Mouse (Mus musculus) limb, embryonic 15.5 days (tissue): ENCODE data around the gene Wfdc16. TPM values are rescaled to one million over a fixed set of nuclear protein-coding genes. Genes with fewer than 3 reads are reported as not detected.
"Not testable (repeated sequence)": the region's sequence is repeated elsewhere in the genome, so short reads cannot be mapped to it uniquely, and the experiment has no call there.

Experiments used
- ATAC-seq: fragments of 200-750 bp; cut with Nextera tagmentation; 2 replicates; pipeline ENCODE4 v1.8.0; 2017; ENCODE audit warnings: low read depth, moderate TSS enrichment; ENCODE audit not compliant: insufficient number of reproducible peaks, low FRiP score, low TSS enrichment
- H3K27ac ChIP-seq: fragments of 300-500 bp; sonication (generic); 2 replicates; pipeline ENCODE4 v1.5.1; 2015; ENCODE audit warnings: moderate library complexity, mild to moderate bottlenecking, inconsistent platforms
- H3K27me3 ChIP-seq: fragments of 300-500 bp; sonication (generic); 2 replicates; pipeline ENCODE4 v1.6.1; 2015; ENCODE audit warnings: inconsistent platforms
- H3K36me3 ChIP-seq: fragments of 300-500 bp; sonication (generic); 2 replicates; pipeline ENCODE4 v1.6.1; 2015; ENCODE audit warnings: inconsistent platforms
- H3K4me1 ChIP-seq: fragments of 300-500 bp; sonication (generic); 2 replicates; pipeline ENCODE4 v1.6.1; 2015; ENCODE audit warnings: inconsistent platforms
- H3K4me2 ChIP-seq: fragments of 300-500 bp; sonication (generic); 2 replicates; pipeline ENCODE4 v1.6.1; 2015; ENCODE audit warnings: mild to moderate bottlenecking, inconsistent platforms
- H3K4me3 ChIP-seq: fragments of 300-500 bp; sonication (generic); 2 replicates; pipeline ENCODE4 v1.5.1; 2015; ENCODE audit warnings: mild to moderate bottlenecking, inconsistent platforms
- H3K9ac ChIP-seq: fragments of 300-500 bp; sonication (generic); 2 replicates; pipeline ENCODE4 v1.6.1; 2015; ENCODE audit warnings: inconsistent platforms
- H3K9me3 ChIP-seq: fragments of 300-500 bp; sonication (generic); 2 replicates; pipeline ENCODE4 v1.6.1; 2016; ENCODE audit warnings: inconsistent platforms
- WGBS: fragments of 180-500 bp; shearing (Covaris S2); methylation state at CpG from one replicate; pipeline ENCODE4 v1.1.7; 2015; 5-methylcytosine and 5-hydroxymethylcytosine counted together
- polyA plus RNA-seq: library from polyadenylated mRNA; unstranded; fragments of >200 nt; fragmentation: Nextera tagmentation; extraction: Ambion mirVana; gene quantifications from 2 replicates; pipeline ENCODE4 v1.2.1, GENCODE M21; 2015

The Wfdc16 gene
- polyA plus RNA-seq, 1 experiment from 2014 or later: not detected

DNA sequence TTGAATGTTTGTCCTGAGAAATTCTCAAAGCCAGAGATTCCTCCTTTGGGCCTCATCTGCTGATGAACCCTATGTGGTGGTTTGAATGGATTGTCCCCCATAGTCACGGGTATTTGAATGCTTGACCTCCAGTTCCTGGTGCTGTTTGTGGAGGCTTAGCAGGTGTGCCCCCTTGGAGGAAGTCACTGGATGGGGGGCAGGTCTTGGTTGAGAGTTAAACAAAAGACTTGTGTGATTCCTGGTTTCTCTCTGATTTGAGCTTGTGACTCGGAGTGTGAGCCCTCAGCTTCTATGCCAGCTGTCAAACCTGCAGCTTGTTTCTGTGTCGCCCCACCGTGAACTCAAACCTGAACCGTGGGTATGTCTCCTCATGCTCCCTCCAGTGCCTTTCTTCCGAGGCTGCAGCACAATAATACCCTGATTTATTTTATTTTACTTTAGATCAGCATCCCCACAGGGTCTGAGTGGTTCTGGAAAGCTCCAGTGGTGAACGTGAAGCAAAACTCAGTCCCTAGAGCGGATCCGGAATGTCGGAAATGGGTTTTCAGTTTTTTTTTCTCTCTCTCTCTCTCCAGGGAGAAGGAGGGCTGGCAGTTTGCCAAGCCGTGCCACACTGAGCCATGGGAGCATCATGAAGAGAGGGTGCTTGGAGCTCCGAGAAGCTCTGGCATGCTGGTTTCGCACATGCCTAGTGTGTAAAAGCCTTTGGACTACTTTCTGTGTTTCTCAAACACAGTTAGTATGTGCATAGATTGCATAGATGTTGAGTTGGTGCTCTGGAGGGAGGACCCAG is 3.5 kb upstream of the Wfdc16 start:
- Histone ChIP-seq H3K27ac (no peak overlapping the region), H3K4me2 (no peak overlapping the region), H3K4me3 (no peak overlapping the region), H3K9me3 (no peaks in the 10 kb centered on the region), H3K4me1 (no peaks in the 10 kb centered on the region), H3K36me3 (no peaks in the 10 kb centered on the region), H3K9ac (no peak overlapping the region), H3K27me3 (no peaks in the 10 kb centered on the region)
- no peak for ATAC-seq
- WGBS: 79% methylated on average over 13 of the region's 13 CpGs

DNA sequence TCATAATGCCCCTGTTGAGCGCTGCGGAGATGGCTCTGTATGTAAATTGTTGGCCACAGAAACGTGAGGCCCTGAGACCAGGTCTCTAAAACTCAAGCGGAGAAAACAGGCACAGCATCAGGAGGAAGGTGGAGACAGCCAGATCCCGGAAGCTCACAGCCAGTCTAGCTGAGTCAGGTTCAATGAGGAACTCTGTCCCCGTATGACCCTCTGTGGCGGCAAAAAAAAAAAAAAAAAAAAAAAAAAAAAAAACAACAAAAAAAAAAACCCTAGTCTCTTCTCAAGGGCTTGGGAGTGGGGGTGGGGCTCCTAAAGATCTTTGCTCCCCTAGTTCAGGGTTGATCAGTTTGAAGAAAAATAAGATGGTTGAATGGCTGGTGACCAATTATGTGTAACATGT is 2.5 kb upstream of the Wfdc16 start:
- Histone ChIP-seq H3K9me3 (no peaks in the 10 kb centered on the region), H3K4me1 (no peaks in the 10 kb centered on the region), H3K4me3 (no peak overlapping the region), H3K4me2 (no peak overlapping the region), H3K27ac (no peak overlapping the region), H3K9ac (no peak overlapping the region), H3K36me3 (no peaks in the 10 kb centered on the region), H3K27me3 (no peaks in the 10 kb centered on the region)
- no peak for ATAC-seq
- 68% methylated on average over 7 of the region's 7 CpGs for WGBS

DNA sequence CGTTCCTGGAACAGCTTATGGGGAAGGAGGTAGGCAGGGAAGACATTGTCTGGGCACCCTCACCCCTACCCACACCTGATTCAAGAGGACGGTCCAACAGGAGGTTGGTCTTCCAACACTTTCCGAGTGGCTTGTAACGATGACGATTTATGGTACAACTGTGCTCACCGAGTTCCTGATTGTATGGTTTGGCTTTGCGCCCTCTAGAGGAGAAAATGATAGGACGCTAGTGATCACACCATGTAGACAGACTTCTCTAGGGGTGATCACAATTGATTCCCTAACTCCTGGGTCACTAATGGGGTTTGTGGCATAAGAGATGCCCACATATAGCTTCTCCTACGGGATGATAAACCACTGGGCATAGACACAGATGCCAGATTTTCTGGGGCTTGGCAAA is 3.3 kb downstream of the Wfdc16 start:
- H3K9me3 ChIP-seq: no peaks in the 10 kb centered on the region
- H3K4me2 ChIP-seq: no peak overlapping the region
- H3K9ac ChIP-seq: no peak overlapping the region
- WGBS: 79% methylated on average over 9 of the region's 9 CpGs
- ATAC-seq: no peak
- no peaks in the 10 kb centered on the region for H3K4me1 ChIP-seq
- H3K27ac ChIP-seq: no peak overlapping the region
- H3K4me3 ChIP-seq: no peak overlapping the region
- no peaks in the 10 kb centered on the region for H3K36me3 ChIP-seq
- H3K27me3 ChIP-seq: no peaks in the 10 kb centered on the region

DNA sequence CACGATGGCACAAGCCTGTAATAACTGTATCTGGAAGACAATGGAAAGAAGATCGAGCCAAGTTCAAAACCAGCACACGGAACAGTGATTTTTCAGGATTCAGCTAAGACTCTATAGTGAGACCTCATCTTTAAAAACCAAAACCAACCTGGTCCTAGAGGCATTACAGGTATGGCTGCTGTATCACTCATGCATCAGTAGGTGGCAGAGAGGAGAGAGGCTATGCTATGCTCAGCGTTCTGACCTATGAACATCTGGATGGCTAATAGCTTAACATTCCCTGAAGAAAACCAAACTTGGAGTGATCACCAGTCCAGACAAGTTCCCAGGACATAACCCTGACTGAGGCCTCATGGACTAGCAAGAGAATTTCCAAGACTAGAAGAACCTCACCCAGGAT is 16.8 kb downstream of the Wfdc16 start:
- Histone ChIP-seq H3K27me3 (no peaks in the 10 kb centered on the region), H3K4me3 (no peak overlapping the region), H3K9me3 (no peaks in the 10 kb centered on the region), H3K4me2 (no peak overlapping the region), H3K9ac (no peak overlapping the region), H3K4me1 (no peaks in the 10 kb centered on the region), H3K36me3 (no peaks in the 10 kb centered on the region), H3K27ac (no peak overlapping the region)
- WGBS: 78% methylated on average over 4 of the region's 4 CpGs
- no peak for ATAC-seq

DNA sequence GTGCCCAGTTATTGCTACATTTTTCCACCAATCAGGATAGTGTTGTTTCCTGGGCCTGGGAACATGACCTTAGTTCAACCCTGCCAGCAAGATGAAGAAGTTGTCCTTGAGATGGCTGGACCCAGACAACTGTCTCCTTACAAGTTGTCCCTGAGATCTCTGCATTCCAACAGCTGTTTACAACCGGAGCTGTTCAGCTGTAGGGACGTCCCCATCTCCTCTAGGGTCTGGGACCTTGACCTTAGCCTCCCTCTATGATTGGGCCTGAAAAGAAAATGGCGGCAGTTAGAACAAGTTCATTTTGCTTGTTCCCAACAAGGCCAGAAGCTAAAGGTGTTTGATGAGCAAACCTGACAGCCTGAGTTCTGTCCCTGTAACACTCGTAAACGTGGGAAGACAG is 19.5 kb downstream of the Wfdc16 start:
- Histone ChIP-seq H3K9me3 (no peaks in the 10 kb centered on the region), H3K4me3 (no peak overlapping the region), H3K27me3 (no peaks in the 10 kb centered on the region), H3K4me1 (no peaks in the 10 kb centered on the region), H3K27ac (no peak overlapping the region), H3K4me2 (no peak overlapping the region), H3K36me3 (no peaks in the 10 kb centered on the region), H3K9ac (no peak overlapping the region)
- no peak for ATAC-seq
- 65% methylated on average over 5 of the region's 5 CpGs for whole genome bisulfite sequencing

DNA sequence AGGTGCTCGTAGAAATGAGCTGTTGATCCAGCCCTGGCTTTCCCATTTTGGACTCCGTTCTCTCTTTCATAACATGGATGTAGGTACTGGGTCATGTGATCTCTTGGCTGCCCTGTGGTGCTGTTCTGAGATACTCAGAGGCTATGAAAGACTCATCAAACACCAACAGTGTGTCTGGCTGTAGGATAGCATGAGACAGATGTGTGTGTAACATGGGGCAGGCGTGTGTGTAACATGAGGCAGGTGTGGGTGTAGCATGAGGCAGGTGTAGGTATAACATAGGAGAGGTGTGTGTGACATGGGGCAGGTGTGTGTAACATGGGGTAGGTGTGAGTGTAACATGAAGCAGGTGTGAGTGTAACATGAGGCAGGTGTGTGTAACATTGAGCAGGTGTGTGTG is 23.2 kb downstream of the Wfdc16 start:
- no peak overlapping the region for H3K4me2 ChIP-seq
- no peak overlapping the region for H3K27ac ChIP-seq
- no peaks in the 10 kb centered on the region for H3K9me3 ChIP-seq
- no peak overlapping the region for H3K4me3 ChIP-seq
- H3K27me3 ChIP-seq: no peaks in the 10 kb centered on the region
- no peak for ATAC-seq
- 87% methylated on average over 3 of the region's 3 CpGs for WGBS
- no peaks in the 10 kb centered on the region for H3K36me3 ChIP-seq
- H3K4me1 ChIP-seq: no peaks in the 10 kb centered on the region
- H3K9ac ChIP-seq: no peak overlapping the region

DNA sequence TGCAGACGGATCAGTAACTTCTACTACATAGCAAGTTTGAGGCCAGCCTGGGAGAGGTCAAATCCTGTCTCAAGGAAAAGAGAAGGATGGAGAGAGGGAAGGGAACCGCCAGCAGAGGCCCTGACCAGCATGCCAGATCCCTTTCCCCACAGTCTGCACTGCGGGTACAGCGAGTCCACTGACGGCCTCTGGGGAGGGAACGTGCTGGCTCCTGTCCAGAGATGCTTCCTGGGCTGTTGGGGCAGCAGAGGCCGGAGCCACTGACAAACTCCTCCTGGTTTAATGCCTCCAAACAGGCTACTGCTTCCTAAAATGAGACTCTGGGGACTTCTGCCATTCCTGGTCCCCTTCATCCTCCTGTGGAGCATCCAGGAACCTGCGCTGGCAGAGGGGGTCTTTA is 25.1 kb downstream of the Wfdc16 start, which contains the start of the genes Wfdc6b and Wfdc8:
Wfdc6b (plus strand) TSS at position 52 of the 400 bp plus-strand sequence.
Wfdc8 (minus strand) TSS at position 156 of the 400 bp plus-strand sequence.
- not testable (repeated sequence) for H3K27me3 ChIP-seq, ATAC-seq, H3K4me1 ChIP-seq, H3K4me3 ChIP-seq, H3K4me2 ChIP-seq, H3K9ac ChIP-seq, H3K27ac ChIP-seq, H3K36me3 ChIP-seq, H3K9me3 ChIP-seq
- WGBS: 49% methylated on average over 8 of the region's 8 CpGs

DNA sequence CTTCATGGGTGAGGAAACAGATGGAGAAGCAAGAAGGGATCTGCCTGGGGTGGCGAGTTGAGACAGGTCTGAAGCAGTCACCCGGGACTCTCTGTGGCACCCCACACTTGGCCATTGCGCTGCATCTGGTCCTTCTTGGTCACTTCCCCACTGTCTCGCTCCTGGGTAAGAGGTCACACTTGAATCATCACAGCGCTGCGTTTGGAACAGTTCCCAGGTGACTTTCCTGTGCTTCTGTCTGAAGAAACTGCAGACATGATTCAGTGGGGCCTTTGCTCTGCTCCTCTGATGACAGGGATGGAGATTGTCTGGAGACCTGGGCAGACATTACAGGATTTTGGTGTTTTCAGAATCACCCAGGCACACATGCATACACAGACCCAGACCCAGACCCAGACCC is 29.8 kb downstream of the Wfdc16 start:
- no peak overlapping the region for H3K9ac ChIP-seq
- no peak overlapping the region for H3K4me2 ChIP-seq
- H3K4me3 ChIP-seq: no peak overlapping the region
- no peak overlapping the region for H3K27ac ChIP-seq
- H3K27me3 ChIP-seq: no peaks in the 10 kb centered on the region
- no peaks in the 10 kb centered on the region for H3K9me3 ChIP-seq
- ATAC-seq: no peak
- no peaks in the 10 kb centered on the region for H3K4me1 ChIP-seq
- no peaks in the 10 kb centered on the region for H3K36me3 ChIP-seq
- 67% methylated on average over 6 of the region's 6 CpGs for WGBS

DNA sequence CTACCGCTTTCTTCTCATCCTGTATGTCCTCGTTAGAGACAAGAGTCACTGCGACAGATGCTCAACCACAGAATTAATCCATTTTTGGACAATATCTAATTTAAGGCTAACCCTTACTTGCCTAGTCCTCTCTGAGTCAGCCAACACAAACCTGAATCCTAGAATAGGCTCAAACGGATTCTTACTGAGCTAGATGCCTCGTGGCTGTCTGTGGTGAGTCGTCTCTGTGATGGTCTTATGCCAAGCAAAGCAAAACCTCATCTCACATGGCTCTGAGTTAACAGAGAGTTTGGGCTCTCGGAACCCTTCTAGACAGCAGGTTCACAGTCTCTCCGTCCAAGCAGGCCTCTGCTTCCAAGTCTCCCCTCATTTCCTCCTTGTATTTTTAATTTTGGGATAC is 34.2 kb downstream of the Wfdc16 start:
- 84% methylated on average over 8 of the region's 8 CpGs for WGBS
- no peaks in the 10 kb centered on the region for H3K4me1 ChIP-seq

DNA sequence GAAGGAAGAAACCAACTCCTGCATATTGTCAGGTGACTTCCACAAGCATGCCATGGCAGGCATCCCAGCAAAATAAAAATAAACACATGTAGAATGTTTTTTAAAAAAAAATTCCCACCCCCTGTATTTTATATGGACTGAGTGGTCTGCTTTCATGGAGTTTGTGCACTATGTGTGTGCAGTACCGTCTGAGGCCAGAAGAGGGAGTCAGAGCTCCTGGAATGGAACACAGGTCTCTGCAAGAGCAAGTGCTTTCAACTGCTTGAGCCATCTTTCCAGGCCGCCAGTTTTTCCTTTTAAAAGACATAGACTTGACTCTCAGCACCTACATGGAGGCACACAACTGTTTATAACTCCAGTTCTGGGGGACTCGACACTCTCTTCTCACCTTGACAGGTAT is 35.1 kb downstream of the Wfdc16 start:
- Histone ChIP-seq H3K27ac (no peak overlapping the region), H3K4me3 (no peak overlapping the region), H3K36me3 (no peaks in the 10 kb centered on the region), H3K9me3 (no peaks in the 10 kb centered on the region), H3K27me3 (no peaks in the 10 kb centered on the region), H3K9ac (no peak overlapping the region), H3K4me1 (no peaks in the 10 kb centered on the region), H3K4me2 (no peak overlapping the region)
- WGBS: 92% methylated on average over 3 of the region's 3 CpGs
- ATAC-seq: no peak

More for the DNA sequence above, 34.2 kb downstream of the Wfdc16 start:
- H3K9ac ChIP-seq: no peak overlapping the region
- no peaks in the 10 kb centered on the region for H3K36me3 ChIP-seq
- no peaks in the 10 kb centered on the region for H3K27me3 ChIP-seq
- no peaks in the 10 kb centered on the region for H3K9me3 ChIP-seq
- H3K4me3 ChIP-seq: no peak overlapping the region
- no peak for ATAC-seq
- H3K4me2 ChIP-seq: no peak overlapping the region
- H3K27ac ChIP-seq: no peak overlapping the region

DNA sequence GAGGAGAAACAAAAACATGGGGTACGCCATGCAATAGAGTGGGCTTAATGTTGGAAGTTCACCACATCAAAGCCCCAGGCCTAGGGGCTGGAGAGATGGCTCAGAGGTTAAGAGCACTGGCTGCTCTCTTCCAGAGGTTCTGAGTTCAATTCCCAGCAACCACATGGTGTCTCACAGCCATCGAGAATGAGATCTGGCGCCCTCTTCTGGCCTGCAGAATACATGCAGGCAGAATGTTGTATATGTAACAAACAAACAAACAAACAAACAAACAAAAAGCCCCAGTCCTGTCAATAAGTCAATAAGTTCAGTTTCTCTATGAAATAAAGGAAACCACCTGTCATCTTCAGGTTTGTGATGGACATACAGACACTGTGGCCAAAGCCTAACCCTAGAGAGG is 38.4 kb downstream of the Wfdc16 start:
- Histone ChIP-seq H3K4me3 (no peak overlapping the region), H3K9me3 (no peaks in the 10 kb centered on the region), H3K36me3 (no peaks in the 10 kb centered on the region), H3K27ac (no peak overlapping the region), H3K4me1 (no peaks in the 10 kb centered on the region), H3K4me2 (no peak overlapping the region), H3K27me3 (no peaks in the 10 kb centered on the region), H3K9ac (no peak overlapping the region)
- 61% methylated on average over 3 of the region's 3 CpGs for WGBS
- no peak for ATAC-seq

DNA sequence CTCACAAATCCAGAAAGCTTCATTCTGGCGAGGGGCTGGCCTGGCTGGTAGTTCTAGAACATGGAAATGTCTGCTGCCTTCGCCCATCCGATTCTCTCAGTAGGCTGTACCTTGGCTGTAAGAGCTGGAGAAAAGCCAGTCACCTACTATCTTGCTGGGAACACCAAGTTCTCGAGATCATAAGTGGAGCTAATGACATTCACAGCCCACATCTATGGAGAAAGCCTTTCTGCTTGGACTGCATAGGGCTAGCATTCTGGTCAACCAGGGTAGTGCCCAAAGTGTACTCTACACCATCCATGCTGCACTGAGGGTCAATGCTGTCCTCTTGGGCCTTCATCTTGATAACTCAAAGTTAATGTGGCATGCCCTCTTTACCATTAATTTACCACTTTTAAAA is 45.1 kb downstream of the Wfdc16 start, which contains the start of gene Eppin:
Eppin (minus strand) TSS at position 101 of the 400 bp plus-strand sequence.
- no peak for ATAC-seq
- Histone ChIP-seq H3K36me3 (no peaks in the 10 kb centered on the region), H3K9me3 (no peaks in the 10 kb centered on the region), H3K9ac (no peak within 1 kb of the TSS), H3K4me2 (no peak within 1 kb of the TSS), H3K27me3 (no peaks in the 10 kb centered on the region), H3K27ac (no peak within 1 kb of the TSS), H3K4me1 (no peaks in the 10 kb centered on the region), H3K4me3 (no peak within 1 kb of the TSS)
- WGBS: 79% methylated on average over 4 of the region's 4 CpGs

- ATAC-seq: no peak
- WGBS: 7% methylated on average over 4 of the region's 4 CpGs
These were observed 46.6 kb downstream of the Wfdc16 start for GRCm38 (mm10) chr2:164592014-164592413.

More at GRCm38 (mm10) chr2:164592014-164592413, 46.6 kb downstream of the Wfdc16 start:
- no peaks in the 10 kb centered on the region for H3K4me1 ChIP-seq
- H3K4me2 ChIP-seq: no peak overlapping the region
- H3K36me3 ChIP-seq: no peaks in the 10 kb centered on the region
- no peak overlapping the region for H3K27ac ChIP-seq
- no peak overlapping the region for H3K9ac ChIP-seq
- no peak overlapping the region for H3K4me3 ChIP-seq
- no peaks in the 10 kb centered on the region for H3K27me3 ChIP-seq
- H3K9me3 ChIP-seq: no peaks in the 10 kb centered on the region
